Comparison of ENCODE assay signal across 19 mouse cellular contexts in the genomic region with DNA sequence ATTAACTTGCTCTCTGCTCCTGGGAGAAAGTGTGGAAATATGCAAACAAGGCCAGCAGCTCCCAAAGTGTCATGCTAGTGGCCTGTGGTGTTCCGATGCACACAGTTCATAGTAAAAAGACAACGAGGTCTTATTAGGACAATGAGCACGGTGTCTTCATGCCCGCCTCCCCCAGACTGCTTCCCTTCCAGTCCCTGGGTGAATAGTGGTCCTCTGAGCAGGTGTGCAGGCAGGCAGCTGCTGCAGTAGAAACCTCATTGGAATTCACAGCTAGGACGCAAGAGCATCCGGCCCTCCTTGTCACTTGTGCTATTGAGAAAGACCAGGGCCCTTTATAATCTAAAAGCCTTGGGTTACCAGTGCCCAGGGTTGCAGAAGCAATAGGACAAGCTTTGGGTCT.
DNase-seq lines count a peak whose midpoint lies in the region; ATAC-seq lines count a peak whose summit lies in the region.
"Had no signal": no experiment of that assay in that cellular context is flagged by ENCODE, and none has a peak within 500 bp of the region (broad histone marks: within the 10 kb centered on the region; RNA-seq: fewer than 3 reads in every experiment).

No protein-coding gene starts in this region.

- ATAC-seq in hindbrain, embryonic 13.5 days (ENCODE audit: low FRiP score) = no peak
- no peak for ATAC-seq in forebrain, embryonic 12.5 days (ENCODE audit: low FRiP score)
- ATAC-seq in hindbrain, embryonic 15.5 days (ENCODE audit: low FRiP score, low read depth) = no peak
- ATAC-seq in granulocyte monocyte progenitor cell, adult 5-6 weeks (replicated peaks; ENCODE audit: poor library complexity, severe bottlenecking) = no peak
- ATAC-seq: liver, postnatal 0 days had no signal

- H3K27ac ChIP-seq in hindbrain, embryonic 13.5 days = peak overlapping the region; percentile 30
- no peak overlapping the region for H3K27ac ChIP-seq in hindbrain, embryonic 10.5 days
- H3K27ac ChIP-seq in forebrain, embryonic 12.5 days = peak overlapping the region; percentile 37; the same call in 1 of the 2 replicates
- H3K27ac ChIP-seq in hindbrain, embryonic 15.5 days (replicated peaks) = peak overlapping the region; percentile 36; the same call in 1 of the 2 replicates
- H3K27ac ChIP-seq in limb, embryonic 10.5 days = no peak overlapping the region
- H3K27ac ChIP-seq: embryonic facial prominence, embryonic 10.5 days had no signal

- DNase-seq in hindbrain, embryonic 10.5 days (ENCODE audit: low spot score) = no peak
- DNase-seq in MN1 (ENCODE audit: low spot score) = peak; percentile 20
- no peak for DNase-seq in thymus, adult 18-20 months
- no peak for DNase-seq in limb, embryonic 10.5 days (ENCODE audit: low spot score)
- DNase-seq: adrenal gland, adult 8-10 months; B cell, adult 2 months; cerebellum, adult 9-10 months; gastrocnemius, postnatal 25 days; kidney, adult 9 months; kidney, postnatal 25 days; left cerebral cortex, postnatal 4 days; liver, postnatal 0 days; lung, postnatal 10 days; thymus, postnatal 25 days had no signal

- no peak overlapping the region for H3K4me2 ChIP-seq in hindbrain, embryonic 13.5 days
- no peak overlapping the region for H3K4me2 ChIP-seq in forebrain, embryonic 12.5 days
- H3K4me2 ChIP-seq in hindbrain, embryonic 15.5 days = no peak overlapping the region

- no peak overlapping the region for H3K4me3 ChIP-seq in hindbrain, embryonic 13.5 days
- no peak overlapping the region for H3K4me3 ChIP-seq in hindbrain, embryonic 10.5 days
- no peak overlapping the region for H3K4me3 ChIP-seq in forebrain, embryonic 12.5 days (replicated peaks)
- H3K4me3 ChIP-seq in hindbrain, embryonic 15.5 days = no peak overlapping the region
- H3K4me3 ChIP-seq in limb, embryonic 10.5 days = no peak overlapping the region
- H3K4me3 ChIP-seq: embryonic facial prominence, embryonic 10.5 days had no signal

- H3K9ac ChIP-seq in hindbrain, embryonic 13.5 days = no peak overlapping the region
- H3K9ac ChIP-seq in forebrain, embryonic 12.5 days = no peak overlapping the region; the same call in 1 of the 2 replicates
- no peak overlapping the region for H3K9ac ChIP-seq in hindbrain, embryonic 15.5 days
- H3K9ac ChIP-seq: liver, postnatal 0 days had no signal

- H3K36me3 ChIP-seq in hindbrain, embryonic 13.5 days = peaks cover 21% of the 10 kb centered on the region
- H3K36me3 ChIP-seq in hindbrain, embryonic 10.5 days = peaks cover 35% of the 10 kb centered on the region
- H3K36me3 ChIP-seq in forebrain, embryonic 12.5 days (replicated peaks) = peaks cover 22% of the 10 kb centered on the region
- H3K36me3 ChIP-seq in hindbrain, embryonic 15.5 days = peaks cover 12% of the 10 kb centered on the region
- peaks cover 23% of the 10 kb centered on the region for H3K36me3 ChIP-seq in limb, embryonic 10.5 days

- WGBS in hindbrain, embryonic 13.5 days = 43% methylated on average over 6 of the region's 6 CpGs
- WGBS in hindbrain, embryonic 10.5 days = 75% methylated on average over 6 of the region's 6 CpGs
- WGBS in forebrain, embryonic 12.5 days = 44% methylated on average over 6 of the region's 6 CpGs
- 36% methylated on average over 6 of the region's 6 CpGs for WGBS in hindbrain, embryonic 15.5 days
- 86% methylated on average over 6 of the region's 6 CpGs for WGBS in limb, embryonic 10.5 days

- no peaks in the 10 kb centered on the region for H3K9me3 ChIP-seq in hindbrain, embryonic 13.5 days
- H3K9me3 ChIP-seq in hindbrain, embryonic 10.5 days = no peaks in the 10 kb centered on the region
- no peaks in the 10 kb centered on the region for H3K9me3 ChIP-seq in forebrain, embryonic 12.5 days
- no peaks in the 10 kb centered on the region for H3K9me3 ChIP-seq in hindbrain, embryonic 15.5 days
- no peaks in the 10 kb centered on the region for H3K9me3 ChIP-seq in limb, embryonic 10.5 days (replicated peaks)
- H3K9me3 ChIP-seq: embryonic facial prominence, embryonic 10.5 days had no signal

- H3K27me3 ChIP-seq in hindbrain, embryonic 13.5 days = no peaks in the 10 kb centered on the region
- no peaks in the 10 kb centered on the region for H3K27me3 ChIP-seq in hindbrain, embryonic 10.5 days (ENCODE audit: insufficient read depth, poor library complexity, severe bottlenecking)
- H3K27me3 ChIP-seq in forebrain, embryonic 12.5 days = no peaks in the 10 kb centered on the region
- no peaks in the 10 kb centered on the region for H3K27me3 ChIP-seq in hindbrain, embryonic 15.5 days
- no peaks in the 10 kb centered on the region for H3K27me3 ChIP-seq in limb, embryonic 10.5 days (ENCODE audit: low read depth, poor library complexity, severe bottlenecking)

- peaks cover 53% of the 10 kb centered on the region for H3K4me1 ChIP-seq in hindbrain, embryonic 13.5 days (replicated peaks)
- H3K4me1 ChIP-seq in hindbrain, embryonic 10.5 days (replicated peaks) = peaks cover 45% of the 10 kb centered on the region
- H3K4me1 ChIP-seq in forebrain, embryonic 12.5 days = peaks cover 38% of the 10 kb centered on the region
- peaks cover 42% of the 10 kb centered on the region for H3K4me1 ChIP-seq in hindbrain, embryonic 15.5 days (replicated peaks)
- H3K4me1 ChIP-seq in limb, embryonic 10.5 days = peaks cover 16% of the 10 kb centered on the region

Comparison
In these comparisons a context has a peak if more than half of its experiments do, and no peak if none do; other contexts are left out.
1. H3K27ac ChIP-seq: peak in hindbrain, embryonic 13.5 days (single experiment), forebrain, embryonic 12.5 days (single experiment) and hindbrain, embryonic 15.5 days (single experiment); none in hindbrain, embryonic 10.5 days (single experiment) and limb, embryonic 10.5 days (single experiment).